Comparison of ENCODE assay signal across 38 mouse cellular contexts in genomic region chr5:114286872-114287571, GRCm38 (mm10). TPM values are rescaled to one million over a fixed set of nuclear protein-coding genes. Genes with fewer than 3 reads are reported as not detected.
"Had no signal": no experiment of that assay in that cellular context is flagged by ENCODE, and none has a peak within 500 bp of the region (broad histone marks: within the 10 kb centered on the region; RNA-seq: fewer than 3 reads in every experiment).

No protein-coding gene starts in this region.

- H3K27ac ChIP-seq: heart, adult 2 months; heart, embryonic 10.5 days; heart, embryonic 13.5 days; heart, embryonic 15.5 days; hindbrain, embryonic 10.5 days; hindbrain, embryonic 12.5 days; hindbrain, embryonic 14.5 days; intestine, embryonic 15.5 days; layer of hippocampus, adult 2 months; left cerebral cortex, adult 2 months; limb, embryonic 13.5 days; limb, embryonic 15.5 days; liver, embryonic 12.5 days; liver, embryonic 14.5 days had no signal

- H3K4me1 ChIP-seq: heart, embryonic 13.5 days; heart, embryonic 15.5 days; intestine, embryonic 15.5 days; limb, embryonic 15.5 days; liver, embryonic 12.5 days had no signal

- H3K4me2 ChIP-seq: heart, embryonic 13.5 days; heart, embryonic 15.5 days; hindbrain, embryonic 12.5 days; hindbrain, embryonic 14.5 days; intestine, embryonic 15.5 days; limb, embryonic 13.5 days; limb, embryonic 15.5 days; liver, embryonic 12.5 days had no signal

- H3K36me3 ChIP-seq: heart, embryonic 10.5 days; heart, embryonic 13.5 days; heart, embryonic 15.5 days; hindbrain, embryonic 10.5 days; hindbrain, embryonic 12.5 days; intestine, embryonic 15.5 days; limb, embryonic 13.5 days; limb, embryonic 15.5 days; liver, embryonic 12.5 days had no signal

- H3K9ac ChIP-seq: heart, embryonic 13.5 days; heart, embryonic 15.5 days; hindbrain, embryonic 12.5 days; hindbrain, embryonic 14.5 days; intestine, embryonic 15.5 days; limb, embryonic 13.5 days; limb, embryonic 15.5 days; liver, embryonic 12.5 days; liver, embryonic 14.5 days had no signal

- H3K27me3 ChIP-seq: limb, embryonic 13.5 days; limb, embryonic 15.5 days had no signal

- H3K9me3 ChIP-seq: heart, embryonic 10.5 days; heart, embryonic 13.5 days; heart, embryonic 15.5 days; hindbrain, embryonic 10.5 days; hindbrain, embryonic 12.5 days; intestine, embryonic 15.5 days; limb, embryonic 13.5 days; limb, embryonic 15.5 days; liver, embryonic 12.5 days had no signal

- DNase-seq: gastrocnemius, postnatal 14 days; gastrocnemius, postnatal 36 days; heart, adult 11 months; heart, adult 2 months; heart, postnatal 14 days; heart, postnatal 4 days; kidney, adult 18-20 months; kidney, adult 8-10 months; kidney, postnatal 10 days; kidney, postnatal 25 days; kidney, postnatal 4 days; left cerebral cortex, postnatal 4 days had no signal

- H3K4me3 ChIP-seq: heart, adult 2 months; heart, embryonic 10.5 days; heart, embryonic 13.5 days; heart, embryonic 15.5 days; hindbrain, embryonic 10.5 days; hindbrain, embryonic 12.5 days; intestine, embryonic 15.5 days; layer of hippocampus, adult 2 months; left cerebral cortex, adult 2 months; limb, embryonic 13.5 days; limb, embryonic 15.5 days; liver, embryonic 12.5 days had no signal

- ATAC-seq: hindbrain, embryonic 16.5 days; inflammation-experienced regulatory T-cells, adult 6 months; intestine, embryonic 15.5 days; intestine, postnatal 0 days; liver, embryonic 12.5 days had no signal

RNA-seq across cellular contexts. Expression of gene Myo1h, which starts 1.9 kb away (rescaled TPM):
- total RNA-seq: gastrocnemius, adult 8-10 months had no signal
- polyA plus RNA-seq: liver, adult 2 months had no signal

RNA-seq across cellular contexts. Expression of gene Foxn4, which starts 13.4 kb away (rescaled TPM):
- total RNA-seq: gastrocnemius, adult 18-20 months; gastrocnemius, adult 8-10 months; gastrocnemius, postnatal 14 days; gastrocnemius, postnatal 36 days; heart, adult 2 months; heart, postnatal 14 days; heart, postnatal 4 days; layer of hippocampus, adult 2 months; layer of hippocampus, postnatal 10 days; layer of hippocampus, postnatal 25 days; left cerebral cortex, adult 2 months; left cerebral cortex, postnatal 25 days; liver, adult 2 months had no signal
- polyA plus RNA-seq: heart, embryonic 10.5 days; heart, embryonic 13.5 days; heart, postnatal 0 days; inflammation-experienced regulatory T-cells, adult 6 months; intestine, embryonic 15.5 days; intestine, postnatal 0 days; kidney, embryonic 14.5 days; limb, embryonic 11.5 days; limb, embryonic 13.5 days; limb, embryonic 15.5 days; liver, adult 2 months; liver, embryonic 12.5 days; liver, embryonic 14.5 days; liver, embryonic 16.5 days had no signal
